Mouse (Mus musculus): ENCODE results near the gene Sstr3.

DNA sequence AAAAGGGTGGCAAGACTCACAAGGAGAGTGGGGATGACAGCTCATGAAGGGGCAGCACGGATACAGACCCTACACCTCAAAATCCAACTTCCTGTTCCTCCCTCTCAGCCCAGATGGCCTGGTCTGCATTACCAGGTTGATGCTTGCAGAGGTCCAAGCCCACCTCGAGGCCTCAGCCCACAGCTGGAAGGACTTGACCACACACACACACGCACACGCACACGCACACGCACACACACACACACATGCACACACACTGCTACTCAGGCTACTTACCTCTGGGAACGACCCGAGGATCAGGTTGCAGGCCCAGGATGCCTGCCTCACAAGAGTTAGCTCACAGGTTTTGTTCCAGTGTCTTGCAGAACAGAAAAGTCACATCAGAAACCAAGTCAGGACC is 54.6 kb downstream of the Sstr3 start:
- TF ChIP-seq POLR2A (IDR thresholded peaks at IDR 0.05; ENCODE audit: insufficient read depth, low read length) (no peak), CTCF (IDR thresholded peaks at IDR 0.05; ENCODE audit: low read depth, low read length) (no peak), EP300 (IDR thresholded peaks at IDR 0.05; ENCODE audit: insufficient read depth, low read depth, low read length) (no peak)
